In genomic region chr19:55643931-55644330, GRCm38 (mm10) we compare ENCODE assay signal across 8 mouse cellular contexts.
DNase-seq lines count a peak whose midpoint lies in the region; ATAC-seq and TF ChIP-seq lines count a peak whose summit lies in the region.

No protein-coding gene starts in this region.

- H3K36me3 ChIP-seq in heart, embryonic 13.5 days: no peaks in the 10 kb centered on the region
- no peaks in the 10 kb centered on the region for H3K36me3 ChIP-seq in thymus, adult 2 months (ENCODE audit: control insufficient read depth, insufficient read depth, low read length)
- H3K36me3 ChIP-seq in limb, embryonic 10.5 days: no peaks in the 10 kb centered on the region
- no peaks in the 10 kb centered on the region for H3K36me3 ChIP-seq in stomach, postnatal 0 days (ENCODE audit: control insufficient read depth, insufficient read depth, low read length)

- peak overlapping the region; percentile 94 for H3K27ac ChIP-seq in heart, embryonic 13.5 days (replicated peaks)
- no peak overlapping the region for H3K27ac ChIP-seq in thymus, adult 2 months (ENCODE audit: control insufficient read depth, insufficient read depth, low read length)
- peak overlapping the region; percentile 59; the same call in 1 of the 2 replicates for H3K27ac ChIP-seq in limb, embryonic 10.5 days
- H3K27ac ChIP-seq in stomach, postnatal 0 days (replicated peaks): no peak overlapping the region

- WGBS in heart, embryonic 13.5 days: 57% methylated on average over 13 of the region's 13 CpGs
- 79% methylated on average over 13 of the region's 13 CpGs for WGBS in thymus, adult 2 months
- WGBS in limb, embryonic 10.5 days: 76% methylated on average over 13 of the region's 13 CpGs
- WGBS in stomach, postnatal 0 days: 78% methylated on average over 13 of the region's 13 CpGs

- peaks cover 19% of the 10 kb centered on the region for H3K4me1 ChIP-seq in heart, embryonic 13.5 days
- peaks cover 5% of the 10 kb centered on the region; the same call in 1 of the 2 replicates for H3K4me1 ChIP-seq in thymus, adult 2 months (replicated peaks; ENCODE audit: control insufficient read depth, insufficient read depth, low read length)
- peaks cover 34% of the 10 kb centered on the region for H3K4me1 ChIP-seq in limb, embryonic 10.5 days
- H3K4me1 ChIP-seq in stomach, postnatal 0 days (replicated peaks; ENCODE audit: control insufficient read depth, insufficient read depth): no peaks in the 10 kb centered on the region

- peak overlapping the region; percentile 72 for H3K4me2 ChIP-seq in heart, embryonic 13.5 days
- peak overlapping the region; percentile 53 for H3K4me2 ChIP-seq in stomach, postnatal 0 days (replicated peaks; ENCODE audit: low read depth)

- no peak for TF ChIP-seq EP300 in stomach, postnatal 0 days (optimal IDR thresholded peaks at IDR 0.05)

- intact Hi-C loops in heart, postnatal 36 days (cut with DNase I): loop anchor here (5.0 kb wide), 2 partner anchors 98 to 233 kb away; partner anchors contain the start of gene Tcf7l2

- TF ChIP-seq CTCF in thymus, adult 2 months (IDR thresholded peaks at IDR 0.05; ENCODE audit: borderline replicate concordance, control insufficient read depth, extremely low read depth, insufficient read depth, low read length, poor library complexity): no peak
- TF ChIP-seq CTCF in stomach, postnatal 0 days (IDR thresholded peaks at IDR 0.05; ENCODE audit: low read depth): no peak

- H3K9me3 ChIP-seq in heart, embryonic 13.5 days: no peaks in the 10 kb centered on the region
- H3K9me3 ChIP-seq in limb, embryonic 10.5 days (replicated peaks): no peaks in the 10 kb centered on the region
- H3K9me3 ChIP-seq in stomach, postnatal 0 days (ENCODE audit: control insufficient read depth, low read length): no peaks in the 10 kb centered on the region

- peak overlapping the region; percentile 76 for H3K9ac ChIP-seq in heart, embryonic 13.5 days
- 0 out of 2 replicates have a peak overlapping the region, but pooled peaks have one; percentile 32 for H3K9ac ChIP-seq in stomach, postnatal 0 days (ENCODE audit: low read length)

- peaks cover 2% of the 10 kb centered on the region for H3K27me3 ChIP-seq in heart, embryonic 13.5 days (replicated peaks)
- H3K27me3 ChIP-seq in thymus, adult 2 months (ENCODE audit: control insufficient read depth, insufficient read depth, low read length): no peaks in the 10 kb centered on the region
- peaks cover 68% of the 10 kb centered on the region for H3K27me3 ChIP-seq in limb, embryonic 10.5 days (ENCODE audit: low read depth, poor library complexity, severe bottlenecking)
- H3K27me3 ChIP-seq in stomach, postnatal 0 days (ENCODE audit: control insufficient read depth, insufficient read depth, low read length): no peaks in the 10 kb centered on the region

- no peak for DNase-seq in heart, postnatal 36 days
- no peak for DNase-seq in thymus, adult 2 months
- no peak for DNase-seq in thymus, postnatal 4 days
- no peak for DNase-seq in limb, embryonic 10.5 days (ENCODE audit: low spot score)
- DNase-seq in stomach, postnatal 0 days (ENCODE audit: low spot score): no peak
- no peak for DNase-seq in adrenal gland, postnatal 25 days
- no peak for DNase-seq in embryo, embryonic 9.5 days (ENCODE audit: extremely low spot score)

- TF ChIP-seq POLR2A in thymus, adult 2 months (IDR thresholded peaks at IDR 0.05; ENCODE audit: control insufficient read depth, extremely low read depth, insufficient read depth, low read length, poor library complexity): no peak

- no peak for ATAC-seq in heart, embryonic 13.5 days (ENCODE audit: extremely low read depth, insufficient number of reproducible peaks, low FRiP score, low TSS enrichment)
- ATAC-seq in stomach, postnatal 0 days (ENCODE audit: low FRiP score, low TSS enrichment): no peak

- peak overlapping the region; percentile 51 for H3K4me3 ChIP-seq in heart, embryonic 13.5 days
- peak overlapping the region; percentile 56 for H3K4me3 ChIP-seq in thymus, adult 2 months (ENCODE audit: control insufficient read depth, insufficient read depth, low read length)
- H3K4me3 ChIP-seq in limb, embryonic 10.5 days: peak overlapping the region; percentile 37; the same call in 1 of the 2 replicates
- H3K4me3 ChIP-seq in stomach, postnatal 0 days (ENCODE audit: low read depth, low read length): peak overlapping the region; percentile 47

Comparison
In these comparisons a context has a peak if more than half of its experiments do, and no peak if none do; other contexts are left out.
1. H3K27ac ChIP-seq: peak in heart, embryonic 13.5 days (single experiment) and limb, embryonic 10.5 days (single experiment); none in thymus, adult 2 months (single experiment) and stomach, postnatal 0 days (single experiment).
2. Peak in every context shown above with its lines, with median percentiles within 50 percentile points of each other: H3K4me3 ChIP-seq.